Mouse (Mus musculus): ENCODE data around the gene Ascl4.
A peak's percentile ranks its signal among the peaks of the same experiment; 100 is the strongest.

The Ascl4 gene

GRCm38 (mm10) chr10:85927676-85928445 is at the start of gene Ascl4:
Gene Ascl4 (plus strand): TSS chr10:85927681.
- DNase-seq (ENCODE audit: inconsistent ontology term), result peak; percentile 39

GRCm38 (mm10) chr10:85879886-85880486 is 47.5 kb upstream of the Ascl4 start:
- no peak for DNase-seq (ENCODE audit: inconsistent ontology term)

- DNase-seq (ENCODE audit: inconsistent ontology term), result peak; percentile 99
Observed at GRCm38 (mm10) chr10:85916498-85917309, 10.8 kb upstream of the Ascl4 start, which contains the start of gene Prdm4. Gene Prdm4 (minus strand): TSS chr10:85917142.

- peak; percentile 74 for DNase-seq (ENCODE audit: inconsistent ontology term)
Observed at GRCm38 (mm10) chr10:85928499-85929207, 1.2 kb downstream of the Ascl4 start.

GRCm38 (mm10) chr10:85929208-85929591 is 1.7 kb downstream of the Ascl4 start:
- no peak for DNase-seq (ENCODE audit: inconsistent ontology term)

GRCm38 (mm10) chr10:85929962-85930361 is 2.5 kb downstream of the Ascl4 start:
- DNase-seq (ENCODE audit: inconsistent ontology term), result no peak

GRCm38 (mm10) chr10:85936280-85936965 is 8.9 kb downstream of the Ascl4 start:
- DNase-seq (ENCODE audit: inconsistent ontology term), result no peak

- no peak for DNase-seq (ENCODE audit: inconsistent ontology term)
Observed at GRCm38 (mm10) chr10:85948483-85949196, 21.2 kb downstream of the Ascl4 start.

- DNase-seq (ENCODE audit: inconsistent ontology term), result no peak
Observed at GRCm38 (mm10) chr10:85951765-85952443, 24.4 kb downstream of the Ascl4 start.

- no peak for DNase-seq (ENCODE audit: inconsistent ontology term)
Observed at GRCm38 (mm10) chr10:85953401-85953800, 25.9 kb downstream of the Ascl4 start.

GRCm38 (mm10) chr10:85954429-85954828 is 26.9 kb downstream of the Ascl4 start:
- no peak for DNase-seq (ENCODE audit: inconsistent ontology term)

- DNase-seq (ENCODE audit: inconsistent ontology term), result no peak
Observed at GRCm38 (mm10) chr10:85956871-85957419, 29.5 kb downstream of the Ascl4 start.

GRCm38 (mm10) chr10:85957464-85957950 is 30.0 kb downstream of the Ascl4 start, which contains the start of gene Rtcb:
Gene Rtcb (minus strand): TSS chr10:85957823.
- peak; percentile 94 for DNase-seq (ENCODE audit: inconsistent ontology term)

- no peak for DNase-seq (ENCODE audit: inconsistent ontology term)
Observed at GRCm38 (mm10) chr10:85962897-85963296, 35.4 kb downstream of the Ascl4 start.

- no peak for DNase-seq (ENCODE audit: inconsistent ontology term)
Observed at GRCm38 (mm10) chr10:85964316-85964715, 36.8 kb downstream of the Ascl4 start.

- no peak for DNase-seq (ENCODE audit: inconsistent ontology term)
Observed at GRCm38 (mm10) chr10:85966476-85966875, 39.0 kb downstream of the Ascl4 start.

GRCm38 (mm10) chr10:85967411-85968156 is 40.1 kb downstream of the Ascl4 start:
- DNase-seq (ENCODE audit: inconsistent ontology term), result no peak

- DNase-seq (ENCODE audit: inconsistent ontology term), result peak; percentile 46
Observed at GRCm38 (mm10) chr10:85968157-85968634, 40.7 kb downstream of the Ascl4 start.
